Mouse (Mus musculus): ENCODE results near the gene Naaladl2. TPM values are rescaled to one million over a fixed set of nuclear protein-coding genes. Genes with fewer than 3 reads are reported as not detected.

Naaladl2 gene
- total RNA-seq, 2 experiments from 2014 or later = not detected

DNA sequence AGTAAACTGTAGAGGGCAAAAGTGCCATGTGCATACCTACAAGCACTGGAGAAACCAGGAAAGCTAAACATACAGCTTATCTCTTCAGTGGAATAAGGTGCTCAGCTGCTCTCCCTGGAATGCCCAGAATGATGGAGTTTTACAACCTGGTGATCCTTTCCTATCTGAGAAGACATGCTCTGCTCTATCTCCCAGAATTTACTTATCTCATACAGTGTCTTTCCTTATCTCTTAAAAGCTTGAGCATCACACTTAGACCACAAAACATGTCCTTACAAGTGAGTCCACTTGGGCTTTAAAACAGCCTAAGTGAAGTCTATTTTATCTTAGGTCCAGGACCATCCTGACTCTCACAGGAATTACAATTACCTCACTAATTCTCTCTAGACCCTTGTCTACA is 1095.8 kb downstream of the Naaladl2 start:
- no peak for ATAC-seq (replicated peaks; ENCODE audit: poor library complexity, severe bottlenecking)

DNA sequence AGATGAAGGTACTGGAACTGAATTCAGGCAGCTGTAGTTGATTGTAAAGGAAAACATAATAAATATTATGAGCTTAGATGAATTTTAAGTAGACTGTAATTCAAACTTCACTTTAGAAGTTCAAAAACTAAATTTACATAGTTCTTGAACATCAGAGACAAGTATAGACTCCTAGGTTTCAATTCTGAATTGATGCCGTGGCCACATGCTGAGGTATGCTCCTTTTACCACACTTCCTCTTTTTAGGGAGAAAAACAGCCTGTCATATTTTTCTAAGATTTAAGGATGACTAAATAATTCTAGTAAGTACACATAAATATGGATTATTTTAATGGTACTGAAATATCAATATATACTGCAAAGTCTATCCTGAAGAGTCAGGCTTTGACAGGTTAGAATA is 1142.3 kb downstream of the Naaladl2 start:
- no peak for ATAC-seq (replicated peaks; ENCODE audit: poor library complexity, severe bottlenecking)

DNA sequence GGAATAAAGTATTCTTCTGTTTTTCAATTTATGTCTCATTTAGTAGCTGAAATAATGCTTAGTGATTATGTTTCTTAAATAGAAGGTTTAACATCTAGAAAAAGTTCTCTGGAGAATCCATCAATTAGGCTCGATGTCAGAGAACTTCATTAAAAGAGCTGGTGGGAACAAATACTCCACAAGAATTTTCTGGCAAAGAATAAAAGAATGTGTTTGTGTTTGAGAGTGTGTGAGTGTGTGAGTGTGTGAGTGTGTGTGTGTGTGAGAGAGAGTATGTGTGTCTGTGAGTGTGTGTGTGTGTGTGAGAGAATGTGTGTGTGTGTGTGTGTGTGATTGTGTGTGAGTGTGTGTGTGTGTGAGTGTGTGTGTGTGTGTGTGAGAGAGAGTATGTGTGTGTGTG is 1170.3 kb downstream of the Naaladl2 start:
- ATAC-seq (replicated peaks; ENCODE audit: poor library complexity, severe bottlenecking) = no peak

DNA sequence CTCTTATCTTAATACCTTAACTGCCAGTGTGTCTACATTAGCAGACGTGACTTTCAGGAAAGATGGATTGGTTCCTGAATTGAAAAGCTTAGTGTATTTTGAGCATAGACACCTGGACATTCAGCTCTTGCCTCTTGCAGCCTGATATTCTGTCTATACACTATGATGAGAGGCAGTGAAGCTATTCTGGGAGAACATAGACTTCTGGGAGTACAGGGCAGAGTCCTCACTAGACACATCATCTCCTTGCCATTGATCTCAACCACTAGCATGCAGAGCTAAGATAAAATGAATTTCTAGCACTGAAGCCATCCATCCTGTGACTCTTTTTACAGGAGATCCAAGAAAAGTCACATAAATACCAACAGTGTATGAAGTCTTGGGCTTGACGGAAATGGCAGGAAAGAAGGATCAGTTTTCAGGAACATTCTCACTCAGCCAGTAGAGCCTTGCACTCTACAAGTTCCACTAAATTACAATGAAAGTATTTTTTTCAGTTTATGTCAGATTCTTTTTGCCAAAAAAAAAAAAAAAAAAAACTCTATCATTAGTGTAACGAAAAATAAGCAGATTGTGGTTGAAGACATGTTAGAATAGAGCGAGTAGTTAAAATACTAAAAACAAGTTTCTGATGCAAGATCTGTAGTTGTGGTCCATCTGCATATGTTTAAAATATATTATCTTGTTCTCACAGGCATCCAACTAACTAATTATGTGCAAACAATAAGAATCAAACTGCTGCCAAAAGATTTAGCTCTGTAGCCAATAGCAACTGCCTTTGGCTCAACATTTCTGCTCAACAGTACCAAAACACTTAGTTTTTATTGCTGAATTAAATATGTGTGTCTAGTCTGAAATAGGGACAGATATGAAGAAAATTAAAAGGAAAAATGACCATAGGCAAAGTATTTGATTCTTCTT is 1171.1 kb downstream of the Naaladl2 start:
- ATAC-seq (replicated peaks; ENCODE audit: poor library complexity, severe bottlenecking) = no peak

DNA sequence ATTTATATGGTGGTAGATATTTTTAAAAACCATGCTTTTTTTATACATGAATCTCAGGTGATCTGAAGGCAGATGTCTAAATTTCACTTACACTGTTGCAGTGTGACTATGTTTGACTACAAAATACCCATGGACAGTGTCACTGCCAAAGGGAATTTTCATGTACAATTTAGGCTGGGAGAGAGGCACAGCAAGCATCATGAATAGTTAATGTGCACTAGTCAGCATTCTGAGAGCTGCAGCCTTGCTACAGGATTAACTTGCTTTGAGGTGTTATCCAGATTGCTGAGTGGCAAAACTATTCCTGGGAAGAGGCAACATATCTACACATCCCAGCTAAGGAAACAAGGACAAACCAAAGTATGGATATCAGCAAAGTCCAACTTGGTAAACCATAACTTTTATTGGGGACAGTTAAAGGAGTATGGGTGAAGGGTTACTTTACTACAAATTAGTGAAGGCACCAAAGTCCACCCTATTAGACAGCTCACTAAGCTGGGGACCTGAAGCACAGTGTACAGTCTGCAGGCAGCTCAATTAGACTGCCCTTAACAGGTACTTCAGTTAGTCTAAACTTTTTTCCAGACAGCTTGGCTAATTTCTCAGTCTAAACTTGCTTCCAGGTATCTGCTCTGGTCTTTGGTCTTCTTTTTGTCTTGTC is 1181.0 kb downstream of the Naaladl2 start:
- no peak for ATAC-seq (replicated peaks; ENCODE audit: poor library complexity, severe bottlenecking)

DNA sequence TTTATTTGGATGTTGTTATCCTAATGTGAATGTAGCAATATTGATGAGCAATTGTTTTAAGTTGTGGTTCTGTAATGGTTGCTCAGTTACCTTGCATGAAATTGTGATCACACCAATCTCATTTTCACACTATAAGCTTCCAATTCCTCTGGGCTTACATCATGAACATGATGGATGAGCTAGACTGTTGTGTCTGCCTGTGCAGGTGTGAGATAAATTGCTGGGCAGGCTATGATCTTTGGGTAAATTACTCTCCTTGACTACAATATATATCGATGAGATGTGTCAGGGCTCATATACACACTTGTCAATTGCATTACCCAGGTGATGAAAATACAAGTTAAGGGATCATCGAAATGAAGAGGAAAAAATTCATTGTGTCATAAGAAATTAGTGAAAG is 1197.9 kb downstream of the Naaladl2 start:
- no peak for ATAC-seq (replicated peaks; ENCODE audit: poor library complexity, severe bottlenecking)

DNA sequence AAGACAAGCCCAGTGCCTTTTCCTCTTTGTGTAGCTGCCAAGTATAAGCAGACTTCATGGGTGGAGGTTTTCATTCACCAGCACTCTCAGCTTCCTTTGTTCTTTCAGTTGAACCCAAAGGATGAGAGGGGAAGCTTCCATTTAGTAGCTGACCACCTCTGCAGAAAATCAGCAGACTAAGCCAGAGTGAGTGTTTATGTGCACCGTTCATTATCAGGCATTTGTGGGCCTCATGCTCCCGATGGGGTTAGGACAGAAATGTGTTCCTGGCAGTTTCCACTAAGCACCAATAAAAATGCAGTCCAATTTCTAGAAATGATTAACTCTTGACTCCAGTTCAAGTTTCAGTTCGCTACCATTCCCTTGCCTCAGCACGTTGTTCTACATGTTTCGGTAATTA is 1206.8 kb downstream of the Naaladl2 start:
- no peak for ATAC-seq (replicated peaks; ENCODE audit: poor library complexity, severe bottlenecking)

DNA sequence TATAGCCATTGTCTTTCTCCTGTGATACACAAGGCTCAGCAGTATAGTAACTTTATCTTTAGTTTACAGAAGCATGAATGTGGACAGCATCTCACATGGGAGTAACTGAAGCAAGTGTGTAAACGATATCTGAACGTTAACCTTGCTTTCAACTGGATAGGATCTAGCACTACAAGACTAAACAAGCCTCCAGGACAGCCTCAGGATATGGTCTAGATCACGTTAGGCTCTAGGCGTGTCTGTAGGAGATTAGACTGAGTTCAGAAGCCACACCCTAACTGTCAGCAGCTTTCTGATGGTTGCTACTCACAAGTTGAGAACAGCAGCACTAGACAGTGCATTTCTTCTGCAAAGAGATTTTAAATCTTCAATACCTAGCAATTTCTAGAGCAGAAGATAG is 1216.0 kb downstream of the Naaladl2 start:
- no peak for ATAC-seq (replicated peaks; ENCODE audit: poor library complexity, severe bottlenecking)

DNA sequence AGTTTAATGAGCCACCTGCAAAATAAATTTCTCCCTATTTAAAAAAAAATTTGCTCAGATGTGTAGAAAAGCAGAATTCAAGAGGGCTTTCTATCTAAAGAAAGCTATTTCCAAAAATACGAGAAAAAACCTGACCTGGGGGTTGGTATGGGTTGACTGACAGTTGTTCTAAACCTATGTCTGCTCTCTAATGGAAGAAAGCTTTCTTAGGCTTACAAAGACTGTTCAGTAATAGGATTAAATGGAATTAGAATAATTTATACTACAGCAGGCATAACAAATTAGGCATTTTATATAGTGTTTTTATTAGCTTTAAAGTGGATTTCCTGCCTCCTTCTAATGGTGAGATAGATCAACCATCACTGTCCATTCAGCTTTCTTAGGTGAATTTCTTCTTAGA is 1236.4 kb downstream of the Naaladl2 start:
- ATAC-seq (replicated peaks; ENCODE audit: poor library complexity, severe bottlenecking) = no peak

DNA sequence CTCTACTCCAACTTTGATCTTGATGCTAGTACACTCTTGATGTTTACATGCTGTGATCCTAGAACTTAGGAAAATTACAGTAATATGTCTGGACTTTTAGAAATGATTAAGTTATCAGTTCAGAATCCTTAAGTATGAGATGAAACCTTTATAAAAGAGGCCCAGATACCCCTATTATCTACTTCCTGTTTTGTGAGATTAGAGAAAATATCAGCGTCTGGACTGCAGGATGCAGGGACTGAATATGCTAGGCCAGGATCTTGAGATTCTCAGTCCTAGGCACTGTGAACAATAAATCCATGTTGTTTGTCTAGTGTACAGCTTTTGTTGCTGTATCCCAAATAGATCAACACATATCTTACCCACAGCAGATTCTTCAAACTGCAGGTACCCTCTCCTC is 1278.4 kb downstream of the Naaladl2 start:
- no peak for ATAC-seq (replicated peaks; ENCODE audit: poor library complexity, severe bottlenecking)

DNA sequence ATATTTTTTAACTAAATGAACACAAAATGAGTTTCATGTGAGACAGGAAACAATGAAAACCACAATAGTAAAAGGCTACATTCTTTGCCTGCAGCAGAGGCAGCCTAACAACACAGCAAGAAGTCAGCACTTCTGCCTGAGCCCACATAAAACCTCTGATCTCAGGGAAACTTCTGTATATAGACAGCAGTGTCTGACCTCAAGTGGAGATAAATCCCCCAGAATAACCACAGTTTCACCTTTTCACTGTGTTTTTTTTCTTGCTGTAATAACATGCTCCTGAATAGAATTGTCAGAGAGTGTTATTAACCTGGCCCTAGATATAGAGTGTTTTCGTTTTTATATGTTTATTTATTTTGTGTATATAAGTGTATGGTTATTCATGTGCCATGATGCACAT is 1286.8 kb downstream of the Naaladl2 start:
- no peak for ATAC-seq (replicated peaks; ENCODE audit: poor library complexity, severe bottlenecking)

DNA sequence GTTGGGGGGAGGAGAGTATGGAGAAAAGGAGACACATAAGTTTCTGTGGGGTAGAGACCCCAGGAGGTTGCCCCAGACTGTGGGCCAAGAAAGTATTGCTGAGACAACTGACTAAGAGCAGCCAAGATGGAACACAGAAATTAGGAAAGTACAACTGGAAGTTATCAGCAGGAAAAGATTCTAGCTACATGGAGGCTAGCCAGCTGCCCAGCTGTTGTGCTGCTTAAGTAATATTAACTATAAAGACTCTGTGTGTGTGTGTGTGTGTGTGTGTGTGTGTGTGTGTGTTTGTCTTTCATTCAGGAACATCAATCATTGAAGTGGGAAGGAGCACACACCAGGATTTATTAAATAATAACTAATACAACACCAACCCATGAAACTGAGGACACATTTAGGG is 1326.5 kb downstream of the Naaladl2 start:
- no peak for ATAC-seq (replicated peaks; ENCODE audit: poor library complexity, severe bottlenecking)

DNA sequence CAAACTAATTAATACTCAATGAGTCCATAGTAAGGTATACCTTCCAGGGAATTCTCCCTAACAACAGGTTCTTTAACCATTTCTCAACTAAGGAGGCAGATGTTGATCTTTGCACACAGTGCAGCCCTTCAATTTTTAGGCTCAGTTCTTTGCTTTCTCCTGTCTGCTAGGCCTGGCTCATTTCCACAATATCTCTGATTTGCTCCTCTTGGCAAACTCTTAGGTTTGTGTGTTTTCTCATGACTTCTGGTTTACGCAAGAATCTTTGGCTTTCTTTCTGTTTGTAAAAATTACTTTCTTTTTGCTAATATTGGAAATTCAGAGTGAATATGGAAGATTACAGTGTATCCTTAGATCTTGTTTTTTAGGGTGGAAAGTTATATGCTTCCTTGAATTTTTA is 1385.3 kb downstream of the Naaladl2 start:
- ATAC-seq (replicated peaks; ENCODE audit: poor library complexity, severe bottlenecking) = no peak

Measured in granulocyte monocyte progenitor cell, adult 5-6 weeks (primary cell).